Mouse (Mus musculus) sigmoid colon, adult 10 weeks (tissue): ENCODE data around the gene Adcy2. TPM values are rescaled to one million over a fixed set of nuclear protein-coding genes. Genes with fewer than 3 reads are reported as not detected.

ENCODE experiments used
- polyA plus RNA-seq: library from polyadenylated mRNA; stranded (reverse); fragments of 350-450 nt; fragmentation: Illumina TruSeq; extraction: RNeasy Lipid Tissue Mini Kit (QIAGEN cat#74804); gene quantifications from one replicate; pipeline ENCODE4 v1.2.3, GENCODE M21; 2014; ENCODE audit warnings: low read depth, low replicate concordance

Adcy2 gene
- polyA plus RNA-seq: 0.95 TPM

DNA sequence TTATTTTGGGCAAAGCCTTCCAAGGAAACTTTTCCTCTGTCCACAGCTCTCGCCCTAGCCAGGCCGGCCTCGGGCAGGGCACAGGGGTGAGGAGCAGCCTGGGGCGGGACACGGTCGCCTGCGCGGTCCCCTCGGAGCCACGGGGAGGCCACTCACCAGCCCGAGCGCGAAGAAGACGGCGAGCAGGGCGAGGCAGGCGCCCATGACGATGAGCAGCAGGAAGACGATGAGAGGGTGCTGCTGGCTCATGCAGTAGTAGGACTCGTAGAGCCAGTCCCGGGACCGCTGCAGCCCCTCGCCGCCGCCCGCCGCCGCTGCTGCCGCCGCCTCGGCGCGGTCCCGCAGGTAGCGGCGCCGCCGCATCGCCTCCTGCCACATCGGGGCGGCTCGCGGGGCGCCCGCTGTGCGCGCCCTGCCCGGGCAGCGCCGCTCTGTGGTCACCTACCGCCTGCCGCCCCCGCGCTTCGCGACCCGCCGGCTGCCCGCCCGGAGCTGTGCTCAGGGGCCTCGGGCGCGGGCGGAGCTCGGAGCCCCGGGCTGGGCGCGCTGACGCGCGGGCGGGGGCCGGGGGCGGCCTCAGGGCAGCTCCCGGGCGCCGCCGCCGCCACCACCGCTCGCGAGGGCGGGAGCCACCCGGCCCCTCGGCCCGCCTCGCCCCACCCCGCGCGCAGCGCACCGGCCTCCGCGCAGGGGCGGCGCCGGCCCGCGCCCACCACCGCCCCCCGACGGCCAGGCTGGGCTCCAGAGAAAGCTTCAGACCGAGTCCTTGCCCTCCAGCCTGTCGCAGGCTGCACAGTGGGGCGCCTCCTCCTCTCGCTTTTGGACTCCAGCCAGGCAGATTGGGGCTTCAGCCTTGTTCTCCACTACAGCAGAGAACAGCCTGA, at the start of gene Adcy2:
TSS of gene Adcy2 (minus strand) at position 624 of the 884 bp plus-strand sequence.

GRCm38 (mm10) chr13:68597199-68597598, 402.1 kb downstream of the Adcy2 start, which contains the start of gene 1700001L19Rik:
Gene 1700001L19Rik (plus strand): TSS chr13:68597421.

GRCm38 (mm10) chr13:68581747-68582516, 417.4 kb downstream of the Adcy2 start, which contains the start of the genes Mtrr and Fastkd3:
Gene Mtrr (minus strand): TSS chr13:68582149.
Gene Fastkd3 (plus strand): TSS chr13:68582234.

